Mouse (Mus musculus) MEL (cell line): ENCODE results near the gene Myo18a. TPM values are rescaled to one million over a fixed set of nuclear protein-coding genes. Genes with fewer than 3 reads are reported as not detected.

Experiments
- DNase-seq: peaks from one replicate; pipeline ENCODE4 v3.0.0; 2011; ENCODE audit warnings: low read depth, low spot score
- H3K27ac ChIP-seq: 2 replicates; pipeline ENCODE4 v1.5.1; 2012; ENCODE audit warnings: low read depth, mild to moderate bottlenecking, control low read depth, low read length, moderate library complexity; ENCODE audit not compliant: control insufficient read depth
- H3K27me3 ChIP-seq, 2 experiments: fragments of 150-350 bp in 1 of 2; sonication (generic) in 1 of 2; 2 replicates each; pipeline ENCODE4 v1.6.1; 2012; ENCODE audit warnings: low read length in 2 of 2, mild to moderate bottlenecking in 2 of 2, improper control_type of control experiment in 1 of 2, moderate library complexity in 1 of 2; ENCODE audit not compliant: insufficient read depth in 2 of 2, control insufficient read depth in 1 of 2
- H3K36me3 ChIP-seq, 2 experiments: 2 replicates each; pipeline ENCODE4 v1.6.1; 2012 to 2014; ENCODE audit warnings: low read length in 2 of 2, improper control_type of control experiment in 1 of 2, inconsistent platforms in 1 of 2, mild to moderate bottlenecking in 1 of 2; ENCODE audit not compliant: insufficient read depth in 2 of 2, control insufficient read depth in 1 of 2
- H3K4me1 ChIP-seq, 2 experiments: fragments of 150-350 bp in 1 of 2; sonication (generic) in 1 of 2; 2 replicates each; pipeline ENCODE4 v1.6.1; 2012; ENCODE audit warnings: low read length in 2 of 2, improper control_type of control experiment in 1 of 2, mild to moderate bottlenecking in 1 of 2; ENCODE audit not compliant: insufficient read depth in 2 of 2, control insufficient read depth in 1 of 2
- H3K4me3 ChIP-seq, 2 experiments: fragments of 150-350 bp in 1 of 2; sonication (generic) in 1 of 2; 2 replicates each; pipeline ENCODE4 v1.5.1; 2012; ENCODE audit warnings: low read depth in 2 of 2, low read length in 2 of 2, mild to moderate bottlenecking in 2 of 2, moderate library complexity in 2 of 2, control low read depth in 1 of 2, improper control_type of control experiment in 1 of 2; ENCODE audit not compliant: control insufficient read depth in 1 of 2, insufficient read depth in 1 of 2
- H3K79me2 ChIP-seq: 2 replicates; pipeline ENCODE4 v1.6.1; 2012; ENCODE audit warnings: mild to moderate bottlenecking, low read length, moderate library complexity; ENCODE audit not compliant: control insufficient read depth, poor library complexity, insufficient read depth
- H3K9ac ChIP-seq: 2 replicates; pipeline ENCODE4 v1.6.1; 2012; ENCODE audit warnings: low read depth, mild to moderate bottlenecking, control low read depth, low read length, moderate library complexity; ENCODE audit not compliant: control insufficient read depth, poor library complexity, severe bottlenecking
- H3K9me3 ChIP-seq: fragments of 150-350 bp; sonication (generic); replicated peaks from 2 replicates; pipeline ENCODE4 v1.6.1; 2012; ENCODE audit warnings: mild to moderate bottlenecking, low read length, improper control_type of control experiment, moderate library complexity; ENCODE audit not compliant: insufficient read depth
- BHLHE40 ChIP-seq: IDR thresholded peaks from 2 replicates; pipeline ENCODE4 v1.6.1; 2012; ENCODE audit warnings: low read depth, mild to moderate bottlenecking, inconsistent platforms, low read length, improper control_type of control experiment, borderline replicate concordance
- CHD1 ChIP-seq: IDR thresholded peaks from 2 replicates; pipeline ENCODE4 v1.6.1; 2012; ENCODE audit warnings: low read depth, mild to moderate bottlenecking, inconsistent platforms, low read length, improper control_type of control experiment
- CTCF ChIP-seq, 3 experiments: IDR thresholded peaks in 2 of 3; conservative IDR thresholded peaks in 1 of 3; 2 replicates each; pipeline ENCODE4 v1.5.1; 2011 to 2012; ENCODE audit warnings: low read length in 3 of 3, low read depth in 2 of 3, mild to moderate bottlenecking in 2 of 3, improper control_type of control experiment in 1 of 3, inconsistent platforms in 1 of 3, mixed read lengths in 1 of 3, moderate library complexity in 1 of 3; ENCODE audit not compliant: control insufficient read depth in 1 of 3, insufficient read depth in 1 of 3, poor library complexity in 1 of 3, severe bottlenecking in 1 of 3
- ELF1 ChIP-seq: IDR thresholded peaks from 2 replicates; pipeline ENCODE4 v1.6.1; 2014; ENCODE audit warnings: low read depth, mild to moderate bottlenecking, inconsistent platforms, low read length, improper control_type of control experiment, moderate library complexity
- JUND ChIP-seq: IDR thresholded peaks from 2 replicates; pipeline ENCODE4 v1.6.1; 2011; ENCODE audit warnings: low read depth, mild to moderate bottlenecking, improper control_type of control experiment, low read length
- KAT2A ChIP-seq: conservative IDR thresholded peaks from 2 replicates; pipeline ENCODE4 v1.6.1; 2012; ENCODE audit warnings: low read depth, low read length, improper control_type of control experiment, inconsistent platforms
- MAFK ChIP-seq: IDR thresholded peaks from 2 replicates; pipeline ENCODE4 v1.6.1; 2011; ENCODE audit warnings: low read depth, mild to moderate bottlenecking, low read length, improper control_type of control experiment, borderline replicate concordance
- MAX ChIP-seq: IDR thresholded peaks from 2 replicates; pipeline ENCODE4 v1.6.1; 2011; ENCODE audit warnings: low read length, improper control_type of control experiment
- MYB ChIP-seq: IDR thresholded peaks from 2 replicates; pipeline ENCODE4 v1.6.1; 2011; ENCODE audit warnings: mild to moderate bottlenecking, low read depth, low read length, improper control_type of control experiment
- NELFE ChIP-seq: IDR thresholded peaks from 2 replicates; pipeline ENCODE4 v1.6.1; 2011; ENCODE audit warnings: low read depth, low read length, improper control_type of control experiment
- NRF1 ChIP-seq: IDR thresholded peaks from 2 replicates; pipeline ENCODE4 v1.6.1; 2014; ENCODE audit warnings: low read depth, mild to moderate bottlenecking, inconsistent platforms, low read length, improper control_type of control experiment, moderate library complexity; ENCODE audit not compliant: poor library complexity, insufficient read depth, severe bottlenecking
- POLR2A ChIP-seq, 2 experiments: IDR thresholded peaks; 2 replicates each; pipeline ENCODE4 v1.6.1; 2011 to 2012; ENCODE audit warnings: low read length in 2 of 2, mild to moderate bottlenecking in 2 of 2, control low read depth in 1 of 2, improper control_type of control experiment in 1 of 2, low read depth in 1 of 2, moderate library complexity in 1 of 2; ENCODE audit not compliant: control insufficient read depth in 1 of 2, insufficient read depth in 1 of 2, poor library complexity in 1 of 2
- POLR2AphosphoS2 ChIP-seq: IDR thresholded peaks from 2 replicates; pipeline ENCODE4 v1.6.1; 2011; ENCODE audit warnings: low read length, improper control_type of control experiment
- POLR2AphosphoS5 ChIP-seq: IDR thresholded peaks from 2 replicates; pipeline ENCODE4 v1.6.1; 2012; ENCODE audit warnings: low read depth, borderline replicate concordance, mild to moderate bottlenecking, inconsistent platforms, low read length, moderate library complexity, mixed read lengths
- RAD21 ChIP-seq: IDR thresholded peaks from 2 replicates; pipeline ENCODE4 v1.6.1; 2011; ENCODE audit warnings: mild to moderate bottlenecking, low read depth, low read length, improper control_type of control experiment
- RCOR1 ChIP-seq: IDR thresholded peaks from 2 replicates; pipeline ENCODE4 v1.6.1; 2012; ENCODE audit warnings: low read depth, mild to moderate bottlenecking, inconsistent platforms, low read length, improper control_type of control experiment
- SMC3 ChIP-seq: IDR thresholded peaks from 2 replicates; pipeline ENCODE4 v1.6.1; 2011; ENCODE audit warnings: low read depth, low read length, improper control_type of control experiment
- TCF12 ChIP-seq: IDR thresholded peaks from 2 replicates; pipeline ENCODE4 v1.6.1; 2014; ENCODE audit warnings: low read depth, mild to moderate bottlenecking, inconsistent platforms, low read length, improper control_type of control experiment, moderate library complexity
- USF1 ChIP-seq: IDR thresholded peaks from 2 replicates; pipeline ENCODE4 v1.6.1; 2014; ENCODE audit warnings: low read depth, mild to moderate bottlenecking, inconsistent platforms, low read length, improper control_type of control experiment, moderate library complexity
- USF2 ChIP-seq, 2 experiments: IDR thresholded peaks; 2 replicates each; pipeline ENCODE4 v1.6.1; 2011 to 2012; ENCODE audit warnings: improper control_type of control experiment in 2 of 2, low read length in 2 of 2, borderline replicate concordance in 1 of 2, inconsistent platforms in 1 of 2, low read depth in 1 of 2, mild to moderate bottlenecking in 1 of 2; ENCODE audit not compliant: insufficient read depth in 1 of 2
- ZNF384 ChIP-seq: IDR thresholded peaks from 2 replicates; pipeline ENCODE4 v1.6.1; 2012; ENCODE audit warnings: low read depth, mild to moderate bottlenecking, inconsistent platforms, low read length, improper control_type of control experiment
- polyA plus RNA-seq, 2 experiments: library from polyadenylated mRNA; stranded (reverse) in 1 of 2; unstranded in 1 of 2; fragments of >175 nt in 1 of 2; fragments of >200 nt in 1 of 2; gene quantifications; 2 replicates each; pipeline versions ENCODE4 v1.2.1 to v1.2.4; 2012; ENCODE audit warnings: low replicate concordance in 2 of 2, low read depth in 1 of 2; ENCODE audit not compliant: insufficient read length in 2 of 2, insufficient read depth in 1 of 2, missing spikeins in 1 of 2
- total RNA-seq: library from RNA; depleted of rRNA; stranded (reverse); fragments of 300-350 nt; gene quantifications from 2 replicates; pipeline ENCODE4 v1.2.3, GENCODE M21; 2012

Gene Myo18a
- total and polyA plus RNA-seq, 3 experiments = 13.1 to 18.0 TPM; not detected in 1

- TF ChIP-seq TCF12 = no peak
- no peak for TF ChIP-seq MYB
- TF ChIP-seq POLR2A (IDR thresholded peaks at IDR 0.05; ENCODE audit: control insufficient read depth in 1 of 2, insufficient read depth in 1 of 2, low read depth in 1 of 2, low read length in 2 of 2, poor library complexity in 1 of 2) = no peak
Observed at GRCm38 (mm10) chr11:77893283-77893682, 130.2 kb downstream of the Myo18a start (continued).

GRCm38 (mm10) chr11:77893787-77894718 is 131.0 kb downstream of the Myo18a start, which contains the start of gene Pipox:
Gene Pipox (minus strand): TSS chr11:77894096.
- Histone ChIP-seq H3K9ac (no peak within 1 kb of the TSS), H3K36me3 (no peaks in the 10 kb centered on the region), H3K27ac (no peak within 1 kb of the TSS), H3K27me3 (peaks cover 25 to 28% of the 10 kb centered on the region in 2 experiments), H3K4me3 (no peak within 1 kb of the TSS), H3K9me3 (no peaks in the 10 kb centered on the region), H3K79me2 (no peaks in the 10 kb centered on the region), H3K4me1 (no peaks in the 10 kb centered on the region)
- peak; percentile 15 for DNase-seq
- TF ChIP-seq CTCF (IDR thresholded peaks at IDR 0.05 in 2 of 3, conservative IDR thresholded peaks at IDR 0.05 in 1 of 3; ENCODE audit: control insufficient read depth in 1 of 3, insufficient read depth in 1 of 3, low read depth in 2 of 3, low read length in 3 of 3, poor library complexity in 1 of 3, severe bottlenecking in 1 of 3) = peak in 1 of 3 experiments; percentile 12; a peak in 1 of 6 replicates
- no peak for TF ChIP-seq MAX

- TF ChIP-seq BHLHE40 (0 out of 2 replicates have a peak, but pooled peaks have one; percentile 33), USF1 (peak; percentile 48; the same call in 1 of the 2 replicates), NRF1 (no peak), NELFE (no peak), CHD1 (no peak)
- TF ChIP-seq, all 39 proteins: peak for 2
- no peaks in the 10 kb centered on the region for H3K36me3 ChIP-seq
- no peak overlapping the region for H3K9ac ChIP-seq
- no peaks in the 10 kb centered on the region for H3K79me2 ChIP-seq
- H3K27me3 ChIP-seq = peaks cover 23 to 29% of the 10 kb centered on the region in 2 experiments
- no peaks in the 10 kb centered on the region for H3K4me1 ChIP-seq
- no peak overlapping the region for H3K4me3 ChIP-seq
- no peaks in the 10 kb centered on the region for H3K9me3 ChIP-seq
- H3K27ac ChIP-seq = no peak overlapping the region
- DNase-seq = no peak
Observed at GRCm38 (mm10) chr11:77894967-77895366, 131.9 kb downstream of the Myo18a start.

- H3K9me3 ChIP-seq = no peaks in the 10 kb centered on the region
- no peak for DNase-seq
- no peak overlapping the region for H3K4me3 ChIP-seq
- H3K79me2 ChIP-seq = no peaks in the 10 kb centered on the region
- H3K27ac ChIP-seq = no peak overlapping the region
- H3K9ac ChIP-seq = no peak overlapping the region
- peaks cover 20 to 30% of the 10 kb centered on the region in 2 experiments for H3K27me3 ChIP-seq
- H3K36me3 ChIP-seq = no peaks in the 10 kb centered on the region
- no peaks in the 10 kb centered on the region for H3K4me1 ChIP-seq
- TF ChIP-seq POLR2AphosphoS5 (no peak), ZNF384 (no peak), USF2 (IDR thresholded peaks at IDR 0.05; ENCODE audit: borderline replicate concordance in 1 of 2, insufficient read depth in 1 of 2, low read depth in 1 of 2, low read length in 2 of 2) (no peak), POLR2AphosphoS2 (no peak), NRF1 (no peak), ELF1 (no peak), USF1 (no peak), JUND (no peak), CTCF (IDR thresholded peaks at IDR 0.05 in 2 of 3, conservative IDR thresholded peaks at IDR 0.05 in 1 of 3; ENCODE audit: control insufficient read depth in 1 of 3, insufficient read depth in 1 of 3, low read depth in 2 of 3, low read length in 3 of 3, poor library complexity in 1 of 3, severe bottlenecking in 1 of 3) (no peak), RCOR1 (no peak), NELFE (no peak), KAT2A (no peak), RAD21 (no peak), MAFK (no peak), TCF12 (no peak), SMC3 (no peak)
Observed at GRCm38 (mm10) chr11:77896011-77896410, 133.0 kb downstream of the Myo18a start.
